Mouse (Mus musculus) lung, embryonic 16.5 days (tissue): ENCODE measurements around the gene Klhl36. TPM values are rescaled to one million over a fixed set of nuclear protein-coding genes. Genes with fewer than 3 reads are reported as not detected.
A peak's percentile ranks its signal among the peaks of the same experiment; 100 is the strongest.

Experiments
- ATAC-seq: fragments of 200-750 bp; cut with Nextera tagmentation; 2 replicates; pipeline ENCODE4 v1.8.0; 2017; ENCODE audit warnings: low read depth, mild to moderate bottlenecking, moderate library complexity
- H3K27ac ChIP-seq: fragments of 300-500 bp; sonication (generic); 2 replicates; pipeline ENCODE4 v1.5.1; 2014; ENCODE audit warnings: mild to moderate bottlenecking, control low read depth, low read length
- H3K27me3 ChIP-seq: fragments of 300-500 bp; sonication (generic); 2 replicates; pipeline ENCODE4 v1.6.1; 2014; ENCODE audit warnings: low read depth, low read length, mixed read lengths; ENCODE audit not compliant: control insufficient read depth, insufficient read depth
- H3K36me3 ChIP-seq: fragments of 300-500 bp; sonication (generic); 2 replicates; pipeline ENCODE4 v1.6.1; 2014; ENCODE audit warnings: low read length; ENCODE audit not compliant: control insufficient read depth, insufficient read depth
- H3K4me1 ChIP-seq: fragments of 300-500 bp; sonication (generic); replicated peaks from 2 replicates; pipeline ENCODE4 v1.6.1; 2014; ENCODE audit warnings: low read length, mixed read lengths; ENCODE audit not compliant: control insufficient read depth, insufficient read depth
- H3K4me2 ChIP-seq: fragments of 300-500 bp; sonication (generic); 2 replicates; pipeline ENCODE4 v1.6.1; 2014; ENCODE audit warnings: low read depth, low read length, control low read depth
- H3K4me3 ChIP-seq: fragments of 300-500 bp; sonication (generic); 2 replicates; pipeline ENCODE4 v1.5.1; 2014; ENCODE audit warnings: mild to moderate bottlenecking, low read length, control low read depth
- H3K9ac ChIP-seq: fragments of 300-500 bp; sonication (generic); 2 replicates; pipeline ENCODE4 v1.6.1; 2014; ENCODE audit warnings: low read length, control low read depth
- H3K9me3 ChIP-seq: fragments of 300-500 bp; sonication (generic); 2 replicates; pipeline ENCODE4 v1.6.1; 2016; ENCODE audit warnings: low read length; ENCODE audit not compliant: control insufficient read depth
- WGBS: fragments of 180-500 bp; shearing (Covaris S2); extraction: QIAGEN DNeasy Blood & Tissue Kit; methylation state at CpG from one replicate; pipeline ENCODE4 v1.1.7; 2014; 5-methylcytosine and 5-hydroxymethylcytosine counted together
- polyA plus RNA-seq: library from polyadenylated mRNA; unstranded; fragments of >200 nt; fragmentation: Nextera tagmentation; extraction: Ambion mirVana; gene quantifications from 2 replicates; pipeline ENCODE4 v1.2.1, GENCODE M21; 2015

Gene Klhl36
- polyA plus RNA-seq, 1 experiment from 2014 or later, result 15.0 TPM

- no peaks in the 10 kb centered on the region for H3K36me3 ChIP-seq
These were observed 37.2 kb upstream of the Klhl36 start for GRCm38 (mm10) chr8:119824809-119825273.

GRCm38 (mm10) chr8:119825950-119826730 lies 35.9 kb upstream of the Klhl36 start:
- Histone ChIP-seq H3K36me3 (no peaks in the 10 kb centered on the region), H3K9ac (no peak overlapping the region), H3K4me2 (no peak overlapping the region), H3K27me3 (no peaks in the 10 kb centered on the region), H3K4me3 (no peak overlapping the region), H3K27ac (peak overlapping the region; percentile 15; the same call in 1 of the 2 replicates), H3K4me1 (peaks cover 53% of the 10 kb centered on the region), H3K9me3 (no peaks in the 10 kb centered on the region)
- no peak for ATAC-seq
- 63% methylated on average over 19 of the region's 19 CpGs for WGBS

More at GRCm38 (mm10) chr8:119824809-119825273, 37.2 kb upstream of the Klhl36 start:
- Histone ChIP-seq H3K27ac (peak overlapping the region; percentile 74), H3K9ac (no peak overlapping the region), H3K9me3 (no peaks in the 10 kb centered on the region), H3K4me2 (no peak overlapping the region), H3K27me3 (no peaks in the 10 kb centered on the region), H3K4me1 (peaks cover 40% of the 10 kb centered on the region), H3K4me3 (no peak overlapping the region)
- ATAC-seq, result peak; percentile 67
- WGBS, result 48% methylated on average over 11 of the region's 11 CpGs

- Histone ChIP-seq H3K4me2 (no peak overlapping the region), H3K27ac (peak overlapping the region; percentile 45), H3K27me3 (no peaks in the 10 kb centered on the region), H3K4me1 (peaks cover 61% of the 10 kb centered on the region), H3K9ac (no peak overlapping the region), H3K36me3 (no peaks in the 10 kb centered on the region), H3K4me3 (no peak overlapping the region), H3K9me3 (no peaks in the 10 kb centered on the region)
- 73% methylated on average over 5 of the region's 5 CpGs for WGBS
- ATAC-seq, result no peak
These were observed 35.1 kb upstream of the Klhl36 start for GRCm38 (mm10) chr8:119826982-119827381.

- Histone ChIP-seq H3K27me3 (no peaks in the 10 kb centered on the region), H3K36me3 (no peaks in the 10 kb centered on the region), H3K9me3 (no peaks in the 10 kb centered on the region), H3K4me2 (0 out of 2 replicates have a peak overlapping the region, but pooled peaks have one; percentile 6), H3K4me1 (peaks cover 69% of the 10 kb centered on the region), H3K9ac (no peak overlapping the region), H3K4me3 (no peak overlapping the region), H3K27ac (peak overlapping the region; percentile 45)
- peak; percentile 24; the same call in 1 of the 2 replicates for ATAC-seq
- 20% methylated on average over 4 of the region's 4 CpGs for whole genome bisulfite sequencing
These were observed 34.3 kb upstream of the Klhl36 start for GRCm38 (mm10) chr8:119827721-119828153.

- H3K36me3 ChIP-seq, result no peaks in the 10 kb centered on the region
- H3K4me3 ChIP-seq, result no peak overlapping the region
- no peak for ATAC-seq
- no peak overlapping the region for H3K4me2 ChIP-seq
- H3K9ac ChIP-seq, result no peak overlapping the region
- no peak overlapping the region for H3K27ac ChIP-seq
- H3K27me3 ChIP-seq, result no peaks in the 10 kb centered on the region
- H3K4me1 ChIP-seq, result peaks cover 73% of the 10 kb centered on the region
- 69% methylated on average over 10 of the region's 10 CpGs for WGBS
- no peaks in the 10 kb centered on the region for H3K9me3 ChIP-seq
These were observed 33.1 kb upstream of the Klhl36 start for GRCm38 (mm10) chr8:119829015-119829414.

GRCm38 (mm10) chr8:119829420-119829819 lies 32.6 kb upstream of the Klhl36 start:
- H3K9me3 ChIP-seq, result no peaks in the 10 kb centered on the region
- no peak for ATAC-seq
- H3K4me3 ChIP-seq, result no peak overlapping the region
- WGBS, result 81% methylated on average over 13 of the region's 13 CpGs
- H3K27me3 ChIP-seq, result no peaks in the 10 kb centered on the region
- H3K27ac ChIP-seq, result no peak overlapping the region
- no peaks in the 10 kb centered on the region for H3K36me3 ChIP-seq
- H3K9ac ChIP-seq, result no peak overlapping the region
- no peak overlapping the region for H3K4me2 ChIP-seq
- peaks cover 69% of the 10 kb centered on the region for H3K4me1 ChIP-seq

- Histone ChIP-seq H3K27me3 (no peaks in the 10 kb centered on the region), H3K27ac (no peak overlapping the region), H3K4me3 (no peak overlapping the region), H3K4me2 (no peak overlapping the region), H3K4me1 (peaks cover 66% of the 10 kb centered on the region), H3K9me3 (no peaks in the 10 kb centered on the region), H3K36me3 (no peaks in the 10 kb centered on the region), H3K9ac (no peak overlapping the region)
- no peak for ATAC-seq
- 75% methylated on average over 16 of the region's 16 CpGs for WGBS
These were observed 32.0 kb upstream of the Klhl36 start for GRCm38 (mm10) chr8:119829870-119830580.

GRCm38 (mm10) chr8:119830589-119830988 lies 31.5 kb upstream of the Klhl36 start:
- Histone ChIP-seq H3K4me2 (no peak overlapping the region), H3K4me3 (no peak overlapping the region), H3K27me3 (no peaks in the 10 kb centered on the region), H3K9me3 (no peaks in the 10 kb centered on the region), H3K9ac (no peak overlapping the region), H3K27ac (no peak overlapping the region), H3K36me3 (no peaks in the 10 kb centered on the region), H3K4me1 (peaks cover 62% of the 10 kb centered on the region)
- no peak for ATAC-seq
- 44% methylated on average over 7 of the region's 7 CpGs for WGBS

- Histone ChIP-seq H3K4me3 (no peak overlapping the region; the same call in 1 of the 2 replicates), H3K9ac (peak overlapping the region; percentile 12; the same call in 1 of the 2 replicates), H3K4me2 (peak overlapping the region; percentile 37), H3K36me3 (no peaks in the 10 kb centered on the region), H3K27me3 (no peaks in the 10 kb centered on the region), H3K27ac (peak overlapping the region; percentile 59), H3K4me1 (peaks cover 55% of the 10 kb centered on the region), H3K9me3 (no peaks in the 10 kb centered on the region)
- ATAC-seq, result peak; percentile 77
- WGBS, result 17% methylated on average over 20 of the region's 20 CpGs
These were observed 30.6 kb upstream of the Klhl36 start for GRCm38 (mm10) chr8:119831336-119831995.
